Mouse (Mus musculus): ENCODE measurements at regions not wholly inside any gene's neighbourhood (a gene's known extent, or its start where the extent isn't known, plus 50 kb on each side); places are given as distances from the start of the nearest gene placed in this dataset.
A peak's percentile ranks its signal among the peaks of the same experiment; 100 is the strongest.
"Not testable (repeated sequence)": the region's sequence is repeated elsewhere in the genome, so short reads cannot be mapped to it uniquely, and the experiment has no call there.

DNA sequence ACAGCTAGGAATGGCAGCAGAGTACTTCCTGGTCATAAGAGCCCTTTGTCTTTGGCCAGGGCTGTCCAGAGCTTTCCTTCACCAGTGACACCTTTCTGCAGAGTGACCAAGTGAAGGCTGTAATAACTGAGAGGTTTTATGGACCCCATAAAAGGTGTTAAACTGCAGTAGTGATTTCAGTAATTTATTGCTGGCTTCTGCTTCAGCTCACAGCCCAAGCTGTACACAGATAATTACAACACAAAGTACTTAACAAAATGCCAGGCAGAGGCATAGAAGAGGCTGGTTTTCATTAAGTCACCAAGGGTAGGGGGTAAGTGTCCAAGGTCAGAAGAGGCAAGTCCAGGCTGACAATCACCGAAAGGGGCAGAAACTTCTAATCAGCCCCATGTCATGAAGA lies 83.8 kb downstream of the Eif4e start:
- no peak for DNase-seq (ENCODE audit: extremely low spot score, low spot score)

DNA sequence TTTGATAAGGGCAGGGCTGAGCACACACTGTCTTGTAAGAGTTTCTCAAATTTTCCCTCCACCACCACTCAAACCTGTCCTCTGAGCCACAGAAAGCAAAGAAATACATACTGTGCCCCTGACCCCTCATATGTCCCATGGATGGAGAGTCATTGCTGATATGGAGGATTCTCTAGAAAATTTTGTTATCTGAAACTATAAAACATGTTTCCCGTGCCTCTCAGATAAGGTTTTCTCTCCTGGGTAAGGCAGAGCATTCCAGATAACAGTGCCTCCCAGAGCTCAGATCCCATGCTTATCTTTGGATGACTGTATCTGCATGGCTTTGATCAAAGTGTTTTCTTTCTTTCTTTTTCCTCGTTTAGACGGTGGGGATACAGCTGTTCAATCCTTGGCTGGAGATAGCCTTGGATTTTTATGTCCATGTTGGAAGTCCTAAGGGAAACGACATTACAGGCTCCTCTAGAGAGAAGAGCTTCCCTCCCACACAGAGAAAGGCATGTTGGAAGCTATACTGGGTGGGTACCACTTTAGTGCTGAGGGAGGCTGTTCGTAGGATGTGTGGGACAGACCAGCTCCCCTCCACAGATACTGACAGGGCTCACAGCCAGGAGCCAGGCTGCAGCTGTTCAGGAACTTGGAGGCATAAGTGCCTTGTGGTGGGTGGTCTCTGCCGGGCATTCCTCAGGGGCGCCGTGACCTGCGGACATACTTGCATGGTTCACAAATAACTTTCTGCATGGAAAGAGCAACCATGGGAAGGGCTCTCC lies 87.1 kb downstream of the Eif4e start:
- DNase-seq (ENCODE audit: extremely low spot score, low spot score), result no peak

DNA sequence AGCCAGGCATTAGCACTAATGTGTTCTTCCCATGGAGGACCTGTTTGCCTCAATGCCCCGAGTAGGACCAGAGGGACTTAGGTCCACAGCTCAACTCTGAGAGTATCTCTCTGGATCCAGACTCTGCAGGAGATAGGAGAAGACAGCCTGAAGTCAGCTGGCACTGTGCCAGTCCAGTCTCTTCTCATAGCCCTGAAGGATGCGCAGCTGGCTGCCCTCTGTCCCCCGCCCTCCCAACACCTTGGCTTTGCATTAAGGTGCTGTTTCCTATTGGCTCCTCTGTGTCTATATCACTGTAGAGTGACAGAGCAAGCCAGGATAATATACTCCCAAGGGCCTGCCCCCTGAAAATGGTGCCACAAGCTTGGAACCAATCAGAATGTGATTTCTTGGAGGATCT lies 87.7 kb downstream of the Eif4e start:
- DNase-seq (ENCODE audit: extremely low spot score, low spot score), result no peak

DNA sequence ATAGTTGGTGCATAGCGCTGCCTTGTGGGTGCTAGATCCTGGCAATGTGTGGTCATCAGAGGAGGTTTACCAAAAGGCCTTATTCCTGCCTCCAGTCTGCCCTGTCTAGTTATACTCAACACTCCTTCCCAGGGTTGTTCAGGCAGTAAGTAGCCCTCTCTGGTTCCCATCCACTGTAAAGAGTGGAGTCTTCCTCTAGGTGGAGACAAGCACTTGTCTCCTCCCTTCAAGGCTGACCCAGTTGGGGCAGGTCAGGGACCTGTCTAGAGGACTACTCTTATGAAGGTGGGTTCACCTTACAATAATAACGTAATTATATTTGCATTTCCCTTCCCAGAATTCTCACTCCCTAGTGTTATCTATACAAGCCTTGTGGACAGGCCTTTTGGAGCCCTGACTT lies 88.9 kb downstream of the Eif4e start:
- no peak for DNase-seq (ENCODE audit: extremely low spot score, low spot score)

DNA sequence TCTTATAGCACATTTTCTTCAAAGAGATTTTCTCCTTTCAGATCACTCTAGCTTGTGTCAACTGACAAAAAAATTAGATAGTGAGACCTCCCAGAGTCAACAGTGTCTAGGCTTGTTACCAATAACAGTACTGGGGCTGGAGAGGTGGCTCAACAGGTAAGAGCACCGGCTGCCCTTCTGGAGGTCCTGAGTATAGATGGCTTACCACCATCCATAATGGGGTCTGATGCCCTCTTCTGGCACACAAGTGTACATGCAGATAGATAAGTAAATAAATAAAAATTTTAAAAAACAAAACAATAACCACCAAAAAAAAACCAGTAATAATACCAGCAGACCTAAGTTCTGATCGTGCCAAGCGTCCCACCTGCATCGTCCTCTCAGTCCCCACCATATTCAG lies 94.3 kb downstream of the Eif4e start:
- DNase-seq (ENCODE audit: extremely low spot score, low spot score), result no peak

DNA sequence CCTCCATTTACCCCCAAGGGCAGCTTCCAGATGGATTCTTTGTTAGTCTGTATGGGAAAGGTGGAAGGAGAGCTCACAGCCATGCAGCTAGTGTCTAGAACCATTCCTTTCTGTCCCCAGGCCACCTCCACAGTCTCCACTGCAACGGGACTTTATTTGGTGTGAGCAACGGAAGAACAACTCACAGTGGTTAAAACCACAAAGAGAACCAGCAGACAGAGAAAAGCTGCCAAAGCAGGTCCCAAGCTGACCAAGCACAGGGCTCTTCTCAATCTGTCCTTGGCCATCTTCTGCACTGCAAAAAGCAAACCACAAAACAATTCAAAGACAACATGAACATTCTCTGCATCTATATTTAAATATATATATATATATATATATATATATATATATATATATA lies 98.1 kb downstream of the Eif4e start:
- DNase-seq (ENCODE audit: extremely low spot score, low spot score), result no peak

DNA sequence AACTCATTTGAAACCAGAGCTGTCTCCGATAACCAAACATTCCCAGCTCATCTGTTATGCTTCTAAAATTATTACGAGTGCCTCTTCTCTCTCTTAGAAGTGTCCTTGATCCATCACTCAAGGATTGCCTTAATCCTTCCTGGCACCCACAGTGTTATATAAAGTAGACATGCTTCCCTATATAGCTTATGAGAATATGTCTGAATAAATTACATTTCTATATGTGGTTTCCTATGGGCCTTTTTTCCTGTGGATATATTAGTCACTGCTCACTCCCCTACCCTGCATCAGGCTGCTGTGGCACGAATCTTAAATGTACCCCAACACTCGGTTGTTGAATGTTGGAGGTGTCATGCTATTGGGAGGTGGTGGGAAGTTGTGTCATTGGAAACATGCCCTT lies 100.3 kb downstream of the Eif4e start:
- DNase-seq (ENCODE audit: extremely low spot score, low spot score), result no peak

DNA sequence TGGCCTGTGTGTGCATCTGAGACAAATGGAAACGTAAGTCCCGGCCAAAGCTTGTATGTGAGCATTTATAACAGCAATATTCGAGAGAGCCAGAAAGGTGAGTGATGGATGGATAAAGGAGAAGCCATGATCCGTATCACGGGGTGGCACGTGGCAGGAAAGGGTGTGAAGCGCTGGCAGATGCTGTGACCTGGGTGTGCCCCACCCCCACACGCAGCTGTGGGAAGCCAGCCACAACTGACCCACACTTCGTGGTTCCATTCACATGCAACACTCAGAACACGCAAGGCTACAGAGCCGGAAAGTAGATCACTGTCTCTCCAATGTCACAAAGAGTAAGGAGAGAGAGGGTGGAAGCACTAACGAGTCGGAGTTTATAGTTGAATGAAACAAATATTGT lies 104.3 kb downstream of the Eif4e start:
- no peak for DNase-seq (ENCODE audit: extremely low spot score, low spot score)

DNA sequence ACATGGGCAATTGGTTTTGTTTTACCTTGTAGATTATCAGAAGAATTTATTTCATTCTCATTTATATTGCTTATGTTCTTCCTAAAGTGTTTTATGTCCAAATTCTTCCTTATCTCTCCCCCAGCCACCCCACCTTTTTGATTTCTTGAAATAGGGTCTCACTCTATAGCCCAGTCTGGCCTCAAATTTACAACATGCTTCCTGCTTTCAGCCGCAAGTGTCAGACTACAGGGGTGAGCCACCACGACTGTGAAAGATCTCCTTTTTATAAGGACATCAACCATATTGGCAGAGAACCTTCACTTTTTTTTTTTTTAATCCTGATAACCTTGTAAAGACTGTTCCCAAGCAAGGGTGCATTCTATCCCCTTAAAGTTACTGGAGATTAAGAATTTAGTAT lies 106.1 kb downstream of the Eif4e start:
- no peak for DNase-seq (ENCODE audit: extremely low spot score, low spot score)

DNA sequence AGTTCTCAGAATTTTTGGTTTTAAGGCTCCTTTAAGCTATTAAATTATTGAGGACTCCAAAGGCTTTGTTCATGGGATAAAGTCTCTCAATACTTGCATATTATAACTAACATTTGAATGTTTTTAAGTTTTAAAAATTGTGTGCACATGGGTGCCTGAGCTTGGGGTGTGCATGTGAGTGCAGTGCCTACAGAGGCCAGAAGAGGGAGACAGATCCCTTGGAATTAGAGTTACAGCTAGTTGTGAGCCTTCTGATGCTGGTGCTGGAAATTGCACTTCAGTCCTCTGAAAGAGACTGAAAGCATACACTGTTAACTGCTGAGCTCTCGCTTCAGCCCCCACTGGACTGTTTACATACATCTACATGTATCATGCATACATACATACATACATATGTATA lies 100.0 kb upstream of the Tspan5 start:
- no peak for DNase-seq (ENCODE audit: extremely low spot score, low spot score)

DNA sequence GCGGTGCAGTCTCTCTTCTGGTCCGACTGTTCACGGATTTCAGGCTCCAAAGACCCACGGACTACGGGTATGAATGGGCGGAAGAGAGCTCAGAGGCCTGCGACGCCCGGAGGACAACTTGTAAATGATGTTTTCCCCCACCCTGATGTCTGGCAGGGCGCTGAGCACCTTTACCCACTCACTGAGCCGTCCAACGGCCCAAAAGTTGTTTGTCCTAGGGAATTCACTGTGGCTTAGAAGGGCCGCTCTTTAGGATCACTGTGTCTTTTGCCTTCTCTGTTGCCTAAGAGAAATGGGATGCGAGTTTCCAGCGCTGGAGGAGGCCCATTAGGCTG lies 98.1 kb upstream of the Tspan5 start:
- no peak for DNase-seq (ENCODE audit: extremely low spot score, low spot score)

DNA sequence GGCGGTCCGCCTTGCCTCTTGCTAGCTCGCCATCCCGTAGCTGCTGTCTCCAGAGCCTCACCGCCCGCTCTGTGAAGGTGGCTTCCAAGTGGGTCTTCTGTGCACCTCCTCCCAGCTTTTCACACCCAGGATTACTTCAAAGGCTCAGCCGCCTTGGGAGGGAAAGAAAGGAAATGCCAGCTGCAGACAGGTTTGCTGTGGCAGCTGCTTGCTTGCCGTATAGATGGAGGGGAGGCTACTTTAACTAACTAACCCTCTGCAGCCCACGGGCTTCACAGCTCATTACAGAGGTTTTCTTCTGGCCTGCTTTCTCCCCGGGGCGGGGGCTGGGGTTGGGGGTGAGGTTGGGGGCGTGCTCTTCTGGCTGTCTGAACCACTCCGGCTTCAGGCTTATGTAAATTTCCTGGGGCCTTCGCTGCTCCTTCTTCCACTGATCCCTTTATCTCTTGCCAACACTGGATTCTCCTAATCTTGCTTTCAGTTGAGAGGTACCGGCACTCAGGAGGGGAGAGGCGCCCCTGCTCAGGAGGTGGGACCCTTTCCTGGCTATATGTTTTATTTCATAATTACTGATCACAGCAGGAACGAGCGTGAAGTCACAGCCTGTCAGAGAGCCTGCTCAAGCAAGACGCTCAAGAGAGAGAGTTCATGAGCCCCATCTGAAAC lies 97.6 kb upstream of the Tspan5 start:
- peak; percentile 63 for DNase-seq (ENCODE audit: extremely low spot score, low spot score)

DNA sequence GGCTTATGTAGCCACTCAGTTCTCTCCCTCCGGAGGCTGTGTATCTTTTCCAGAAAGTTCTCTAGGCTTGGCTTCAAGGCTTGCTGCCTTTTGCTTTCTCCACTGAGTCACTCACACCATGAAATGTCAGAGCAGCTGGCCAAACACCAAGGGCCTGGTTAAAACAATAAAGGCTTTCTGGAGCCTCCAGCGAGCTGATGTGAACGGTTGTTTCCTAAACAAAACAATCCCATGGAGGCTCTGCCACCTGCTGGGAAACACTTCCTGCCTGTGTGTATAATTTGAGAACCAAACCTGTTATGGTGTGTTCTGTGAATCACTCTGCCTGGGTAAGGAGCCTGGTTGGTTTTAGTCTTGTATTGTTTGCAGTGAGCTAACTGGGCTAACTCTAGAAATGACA lies 96.7 kb upstream of the Tspan5 start:
- peak; percentile 53 for DNase-seq (ENCODE audit: extremely low spot score, low spot score)

DNA sequence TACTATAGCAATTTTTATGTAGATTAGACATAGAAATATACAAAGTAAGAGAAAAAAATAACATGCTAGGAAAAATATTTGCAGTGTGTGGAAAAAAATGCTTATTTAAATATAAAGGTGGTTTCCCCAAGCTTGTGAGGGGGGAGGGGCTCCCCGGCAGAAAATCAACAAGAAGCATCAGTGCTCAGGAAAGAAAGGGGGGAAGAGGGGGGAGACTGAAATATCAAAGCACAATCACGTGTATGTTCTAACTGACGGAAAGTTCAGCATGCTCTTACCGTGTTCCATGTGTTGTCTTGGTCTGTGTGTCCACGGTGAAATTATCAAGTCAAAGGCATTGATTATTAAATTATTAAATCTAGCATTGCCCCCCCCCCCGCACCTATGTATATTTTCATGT lies 92.3 kb upstream of the Tspan5 start:
- no peak for DNase-seq (ENCODE audit: extremely low spot score, low spot score)

DNA sequence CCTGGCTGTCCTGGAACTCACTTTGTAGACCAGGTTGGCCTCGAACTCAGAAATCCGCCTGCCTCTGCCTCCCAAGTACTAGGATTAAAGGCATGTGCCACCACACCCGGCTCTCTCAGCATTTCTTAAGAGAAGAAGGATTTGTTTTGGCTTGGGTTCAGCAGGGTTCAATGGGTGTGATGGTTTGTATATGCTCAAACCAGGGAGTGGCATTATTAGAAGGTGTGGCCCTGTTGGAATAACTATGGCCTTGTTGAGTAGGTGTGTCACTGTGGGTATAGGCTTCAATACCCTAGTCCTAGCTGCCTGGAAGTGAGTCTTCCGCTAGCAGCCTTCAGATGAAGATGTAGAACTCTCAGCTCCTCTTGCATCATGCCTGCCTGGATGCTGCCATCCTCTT lies 91.3 kb upstream of the Tspan5 start:
- DNase-seq (ENCODE audit: extremely low spot score, low spot score), result not testable (repeated sequence)

DNA sequence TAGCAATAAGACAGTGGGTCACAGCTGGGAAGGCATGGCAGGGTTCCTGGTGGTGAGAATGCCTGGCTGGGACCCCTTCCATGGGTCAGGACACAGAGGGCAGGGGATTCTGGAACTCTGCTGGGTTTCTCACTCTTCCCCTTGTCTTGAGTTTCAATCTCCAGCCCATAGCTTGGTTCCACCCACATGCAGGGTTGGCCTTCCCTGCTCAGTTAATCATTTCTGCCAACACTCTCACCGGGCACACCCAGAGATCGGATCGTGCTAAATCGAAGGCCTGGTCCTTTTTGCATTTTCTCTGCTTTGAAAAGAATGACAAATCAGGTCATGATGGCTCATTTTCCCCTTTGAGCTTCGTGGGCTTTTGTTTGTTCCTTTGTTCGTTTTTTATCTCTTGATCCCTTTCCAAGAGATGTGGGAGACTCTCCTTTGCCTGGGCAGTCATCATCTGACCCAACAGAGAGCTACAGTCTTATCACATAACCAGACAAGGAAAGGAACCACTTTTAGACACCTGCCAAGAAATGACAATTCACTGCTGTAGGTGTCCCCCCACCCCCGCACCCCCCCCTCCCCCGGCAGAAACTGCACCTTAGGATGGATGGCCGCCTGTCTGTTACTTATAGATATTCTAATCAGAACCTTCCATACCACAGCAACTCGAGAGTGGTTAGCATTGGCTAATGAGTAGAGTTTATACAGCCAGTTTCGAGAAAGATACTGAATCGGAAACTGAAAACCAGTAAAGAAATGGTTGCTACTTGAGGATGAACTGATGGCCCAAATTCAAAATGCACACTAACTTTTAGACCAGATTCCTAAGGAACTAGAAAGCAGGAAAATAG lies 90.4 kb upstream of the Tspan5 start:
- DNase-seq (ENCODE audit: extremely low spot score, low spot score), result no peak

DNA sequence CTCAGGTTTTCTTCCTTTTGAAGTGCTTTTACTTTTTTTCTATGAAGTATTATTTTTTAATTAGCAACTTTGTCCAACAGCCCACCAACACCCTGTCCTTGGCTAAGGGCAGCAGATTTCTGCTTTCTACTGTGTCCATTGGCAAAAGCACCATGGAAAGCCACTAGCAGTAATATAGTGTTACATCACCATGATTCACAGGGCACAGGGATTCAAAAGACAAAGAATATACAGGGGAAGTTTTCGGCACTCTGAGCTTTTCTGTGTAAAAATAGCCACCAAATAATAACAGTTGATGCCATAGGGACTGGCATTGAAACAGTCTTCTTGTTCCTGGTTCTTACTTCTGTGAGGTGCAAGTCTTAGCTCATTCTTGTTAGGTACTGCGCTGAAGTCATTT lies 89.8 kb upstream of the Tspan5 start:
- no peak for DNase-seq (ENCODE audit: extremely low spot score, low spot score)

DNA sequence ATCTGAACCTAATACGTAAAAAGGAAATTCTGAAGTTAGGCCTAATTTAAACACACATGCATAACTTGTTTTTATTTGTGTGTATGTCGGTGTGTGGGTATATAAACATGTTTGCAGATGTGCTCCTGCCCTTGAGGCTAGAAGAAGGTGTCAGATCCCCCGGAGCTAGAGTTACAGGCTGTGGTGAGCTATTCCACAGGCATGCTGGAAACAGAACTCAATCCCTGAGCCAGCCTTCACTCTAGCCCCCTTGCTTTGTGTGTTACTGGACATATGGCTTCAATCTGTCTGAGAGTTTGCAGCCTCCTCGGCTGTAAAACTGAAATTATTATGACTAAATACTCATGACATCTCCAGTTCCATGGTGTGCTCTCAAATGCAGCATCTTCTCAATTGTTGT lies 89.3 kb upstream of the Tspan5 start:
- DNase-seq (ENCODE audit: extremely low spot score, low spot score), result no peak

DNA sequence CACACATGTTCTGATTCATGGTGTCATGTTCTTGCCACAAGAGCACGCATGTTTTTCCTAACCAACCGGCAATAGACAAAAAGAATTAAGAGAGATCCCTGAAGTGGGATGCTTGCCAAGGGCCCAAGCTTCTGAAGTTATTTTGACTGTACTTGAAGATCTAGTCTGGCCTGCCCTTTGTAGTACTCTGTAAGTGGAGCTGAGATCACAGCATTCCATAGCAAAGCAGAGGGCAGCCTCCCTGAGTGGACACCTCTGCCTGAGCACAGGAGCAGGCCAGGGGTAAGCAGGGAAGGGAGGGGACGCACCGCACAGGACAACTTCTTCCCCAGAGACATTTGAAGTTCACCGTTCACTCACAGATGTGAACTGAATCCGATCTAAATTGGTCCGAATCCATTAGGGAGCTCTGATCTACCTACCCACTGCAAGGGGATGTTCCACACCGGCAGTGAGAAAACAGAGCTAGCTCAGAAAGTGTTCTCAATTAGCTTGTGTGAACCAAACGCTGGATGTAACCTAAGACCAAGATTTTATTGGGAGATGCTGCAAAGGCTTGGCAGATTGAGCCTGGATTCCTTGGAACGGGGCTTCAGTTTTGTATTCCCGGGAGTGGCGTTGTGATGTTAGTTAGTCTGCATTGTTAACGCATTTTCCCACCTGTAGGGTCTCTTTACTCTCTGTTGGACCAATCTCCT lies 88.3 kb upstream of the Tspan5 start:
- no peak for DNase-seq (ENCODE audit: extremely low spot score, low spot score)

DNA sequence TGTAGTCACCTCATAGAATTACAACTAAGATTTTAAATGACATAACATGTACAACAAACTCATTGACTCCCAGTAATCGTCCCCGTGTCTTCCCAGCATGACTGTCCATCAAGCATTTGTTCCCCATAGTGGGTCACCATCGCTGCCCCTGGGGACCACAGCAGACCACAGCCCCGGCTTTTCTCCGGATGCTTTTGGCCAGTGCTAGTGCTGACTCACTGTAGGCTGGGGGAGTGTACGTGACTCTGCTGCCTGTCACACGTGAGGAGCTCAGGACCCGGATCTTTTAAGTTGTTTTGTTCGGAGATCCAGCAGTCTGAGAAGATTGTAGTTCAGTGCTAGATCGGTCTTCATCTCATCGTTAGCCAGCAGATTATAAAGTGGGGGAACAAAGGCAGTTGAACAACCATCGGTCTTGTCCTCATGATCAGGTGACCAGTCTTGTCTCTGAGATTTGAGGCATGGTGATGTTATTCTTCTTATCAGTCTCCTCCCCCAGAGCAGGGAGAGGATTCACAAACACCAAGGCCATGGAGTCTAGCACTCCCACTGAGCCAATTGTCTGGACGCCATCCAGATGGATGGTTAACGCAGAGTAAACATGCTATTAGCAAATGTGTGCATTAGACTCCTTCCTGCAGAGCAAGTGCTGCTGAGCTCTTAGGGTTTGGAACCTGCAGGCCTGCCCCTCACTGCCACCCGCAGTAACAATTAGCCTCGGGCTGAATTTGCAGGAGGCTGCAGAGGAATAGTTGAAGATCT lies 87.2 kb upstream of the Tspan5 start:
- no peak for DNase-seq (ENCODE audit: extremely low spot score, low spot score)

DNA sequence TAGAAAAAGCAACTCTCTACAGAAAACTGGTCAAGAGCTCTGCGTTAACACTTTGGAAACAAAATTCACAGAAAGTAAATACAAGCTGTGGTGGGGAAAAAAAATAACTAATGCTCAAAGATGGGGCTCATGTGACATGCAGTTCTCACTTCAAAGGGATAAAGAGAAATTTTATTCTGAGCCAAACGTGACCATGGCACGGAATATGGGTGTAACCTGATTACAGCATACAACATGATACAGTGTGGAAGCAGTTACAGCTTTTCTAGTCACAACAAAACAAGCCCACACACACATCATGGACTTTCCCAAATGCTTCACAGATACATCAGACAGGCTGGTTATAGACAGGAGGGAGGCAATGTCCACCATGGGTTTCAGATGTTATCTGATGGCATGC lies 86.5 kb upstream of the Tspan5 start:
- no peak for DNase-seq (ENCODE audit: extremely low spot score, low spot score)

Data from neural tube, embryonic 10.5 days (tissue).